Mouse (Mus musculus) midbrain, embryonic 12.5 days (tissue): ENCODE results near the gene Cntnap4. TPM values are rescaled to one million over a fixed set of nuclear protein-coding genes. Genes with fewer than 3 reads are reported as not detected.

Source experiments
- ATAC-seq: fragments of 200-750 bp; cut with Nextera tagmentation; 2 replicates; pipeline ENCODE4 v1.8.0; 2017; ENCODE audit warnings: low read depth, moderate TSS enrichment, moderate library complexity; ENCODE audit not compliant: low FRiP score
- H3K27ac ChIP-seq: fragments of 300-500 bp; sonication (generic); replicated peaks from 2 replicates; pipeline ENCODE4 v1.5.1; 2016; ENCODE audit warnings: mild to moderate bottlenecking
- H3K27me3 ChIP-seq: fragments of 300-500 bp; sonication (generic); 2 replicates; pipeline ENCODE4 v1.6.1; 2016; ENCODE audit warnings: mild to moderate bottlenecking
- H3K36me3 ChIP-seq: fragments of 300-500 bp; sonication (generic); 2 replicates; pipeline ENCODE4 v1.6.1; 2016
- H3K4me1 ChIP-seq: fragments of 300-500 bp; sonication (generic); 2 replicates; pipeline ENCODE4 v1.6.1; 2016
- H3K4me2 ChIP-seq: fragments of 300-500 bp; sonication (generic); replicated peaks from 2 replicates; pipeline ENCODE4 v1.6.1; 2016; ENCODE audit warnings: mild to moderate bottlenecking, moderate library complexity
- H3K4me3 ChIP-seq: fragments of 300-500 bp; sonication (generic); 2 replicates; pipeline ENCODE4 v1.5.1; 2016; ENCODE audit warnings: mild to moderate bottlenecking
- H3K9ac ChIP-seq: fragments of 300-500 bp; sonication (generic); replicated peaks from 2 replicates; pipeline ENCODE4 v1.6.1; 2016; ENCODE audit warnings: mild to moderate bottlenecking, moderate library complexity
- H3K9me3 ChIP-seq: fragments of 300-500 bp; sonication (generic); 2 replicates; pipeline ENCODE4 v1.6.1; 2016; ENCODE audit warnings: mild to moderate bottlenecking
- WGBS: fragments of 180-500 bp; shearing (Covaris S2); methylation state at CpG from one replicate; pipeline ENCODE4 v1.1.7; 2016; 5-methylcytosine and 5-hydroxymethylcytosine counted together
- polyA plus RNA-seq: library from polyadenylated mRNA; unstranded; fragments of >200 nt; fragmentation: Nextera tagmentation; extraction: Ambion mirVana; gene quantifications from 2 replicates; pipeline ENCODE4 v1.2.1, GENCODE M21; 2016

The Cntnap4 gene
- polyA plus RNA-seq, 1 experiment from 2014 or later: 2.2 TPM

DNA sequence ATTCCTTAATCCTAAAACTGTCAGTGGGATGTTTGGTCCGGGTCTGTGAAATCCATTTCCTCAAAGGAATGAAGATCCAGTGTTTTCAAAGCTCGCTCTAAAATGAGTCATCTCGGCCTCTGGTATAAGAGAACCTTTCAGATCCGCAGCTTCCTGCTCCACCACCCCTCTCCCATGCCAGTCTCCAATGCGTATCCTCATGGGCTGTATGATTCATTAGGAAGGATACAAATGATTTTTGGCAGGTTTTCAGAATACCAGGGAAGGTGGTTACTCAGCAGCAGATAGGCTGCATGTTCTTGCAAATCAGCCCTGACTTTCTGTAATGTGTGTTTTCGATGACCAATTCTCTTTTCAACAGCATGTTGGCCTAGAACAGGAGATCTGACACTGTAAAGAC lies 40.3 kb downstream of the Cntnap4 start:
- Histone ChIP-seq H3K4me2 (no peak overlapping the region), H3K36me3 (no peaks in the 10 kb centered on the region), H3K27me3 (no peaks in the 10 kb centered on the region), H3K4me1 (no peaks in the 10 kb centered on the region), H3K4me3 (no peak overlapping the region), H3K9me3 (no peaks in the 10 kb centered on the region), H3K9ac (no peak overlapping the region), H3K27ac (no peak overlapping the region)
- no peak for ATAC-seq
- WGBS: 84% methylated on average over 6 of the region's 6 CpGs

- Histone ChIP-seq H3K27me3 (no peaks in the 10 kb centered on the region), H3K9ac (no peak overlapping the region), H3K4me3 (no peak overlapping the region), H3K4me2 (no peak overlapping the region), H3K36me3 (no peaks in the 10 kb centered on the region), H3K4me1 (no peaks in the 10 kb centered on the region), H3K9me3 (no peaks in the 10 kb centered on the region), H3K27ac (no peak overlapping the region)
- ATAC-seq: no peak
- 95% methylated on average over 7 of the region's 7 CpGs for WGBS
These were observed 58.9 kb downstream of the Cntnap4 start for GRCm38 (mm10) chr8:112628791-112629190.

- no peak for ATAC-seq
- Histone ChIP-seq H3K27ac (no peak overlapping the region), H3K4me3 (no peak overlapping the region), H3K27me3 (no peaks in the 10 kb centered on the region), H3K36me3 (no peaks in the 10 kb centered on the region), H3K4me1 (no peaks in the 10 kb centered on the region), H3K9ac (no peak overlapping the region), H3K9me3 (no peaks in the 10 kb centered on the region), H3K4me2 (no peak overlapping the region)
- WGBS: 90% methylated on average over 4 of the region's 4 CpGs
These were observed 82.8 kb downstream of the Cntnap4 start for GRCm38 (mm10) chr8:112652657-112653056.

DNA sequence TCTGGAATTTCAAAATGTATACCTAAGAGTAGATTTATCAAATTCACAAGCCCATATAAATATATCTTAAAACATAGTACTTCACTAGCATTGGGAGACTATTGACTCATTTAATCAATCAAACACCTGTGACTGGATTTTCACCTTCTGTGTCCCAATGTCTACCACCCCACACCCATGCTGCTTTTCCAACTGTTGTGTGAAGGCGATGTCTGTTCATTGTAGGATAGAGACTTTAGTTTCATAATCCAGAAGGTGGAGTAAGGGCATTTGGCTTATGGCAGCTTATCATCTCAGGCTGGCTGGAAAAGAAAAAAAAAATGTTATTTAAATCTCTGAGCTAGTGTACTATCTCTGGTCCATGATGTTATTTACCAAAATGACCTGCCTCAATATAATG lies 83.4 kb downstream of the Cntnap4 start:
- Histone ChIP-seq H3K9me3 (no peaks in the 10 kb centered on the region), H3K36me3 (no peaks in the 10 kb centered on the region), H3K27me3 (no peaks in the 10 kb centered on the region), H3K27ac (no peak overlapping the region), H3K4me1 (no peaks in the 10 kb centered on the region), H3K4me2 (no peak overlapping the region), H3K4me3 (no peak overlapping the region), H3K9ac (no peak overlapping the region)
- WGBS: 94% methylated on average over 1 of the region's 1 CpGs
- no peak for ATAC-seq

GRCm38 (mm10) chr8:112653994-112654393 lies 84.2 kb downstream of the Cntnap4 start:
- 51% methylated on average over 3 of the region's 3 CpGs for WGBS

DNA sequence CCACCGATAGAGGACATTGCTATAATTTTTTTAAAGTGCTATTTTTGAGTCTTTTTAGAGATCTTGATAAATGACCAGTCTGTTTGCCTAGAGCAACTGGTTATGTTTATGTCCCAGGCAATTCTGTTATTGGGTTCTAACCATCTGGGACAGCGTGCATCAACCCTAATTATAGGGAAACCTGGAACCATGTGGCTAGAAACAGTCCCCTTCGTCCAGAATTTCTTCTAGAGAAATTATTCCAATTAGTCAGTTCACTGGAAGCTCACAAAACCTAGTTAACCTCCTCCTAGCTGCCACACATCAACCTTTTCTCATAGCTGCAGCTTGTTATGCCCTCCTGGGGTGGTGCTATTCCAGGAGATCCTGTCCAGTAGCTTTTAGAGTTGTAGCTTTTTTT lies 94.2 kb downstream of the Cntnap4 start:
- no peaks in the 10 kb centered on the region for H3K36me3 ChIP-seq
- no peaks in the 10 kb centered on the region for H3K27me3 ChIP-seq
- H3K9ac ChIP-seq: no peak overlapping the region
- H3K9me3 ChIP-seq: no peaks in the 10 kb centered on the region
- WGBS: 71% methylated on average over 3 of the region's 3 CpGs
- H3K4me1 ChIP-seq: no peaks in the 10 kb centered on the region
- ATAC-seq: no peak
- H3K4me2 ChIP-seq: no peak overlapping the region
- H3K4me3 ChIP-seq: no peak overlapping the region
- H3K27ac ChIP-seq: no peak overlapping the region

More at GRCm38 (mm10) chr8:112653994-112654393, 84.2 kb downstream of the Cntnap4 start:
- ATAC-seq: no peak
- Histone ChIP-seq H3K9ac (no peak overlapping the region), H3K9me3 (no peaks in the 10 kb centered on the region), H3K4me1 (no peaks in the 10 kb centered on the region), H3K27me3 (no peaks in the 10 kb centered on the region), H3K4me3 (no peak overlapping the region), H3K4me2 (no peak overlapping the region), H3K27ac (no peak overlapping the region), H3K36me3 (no peaks in the 10 kb centered on the region)

GRCm38 (mm10) chr8:112674671-112675070 lies 104.8 kb downstream of the Cntnap4 start:
- H3K4me2 ChIP-seq: no peak overlapping the region

DNA sequence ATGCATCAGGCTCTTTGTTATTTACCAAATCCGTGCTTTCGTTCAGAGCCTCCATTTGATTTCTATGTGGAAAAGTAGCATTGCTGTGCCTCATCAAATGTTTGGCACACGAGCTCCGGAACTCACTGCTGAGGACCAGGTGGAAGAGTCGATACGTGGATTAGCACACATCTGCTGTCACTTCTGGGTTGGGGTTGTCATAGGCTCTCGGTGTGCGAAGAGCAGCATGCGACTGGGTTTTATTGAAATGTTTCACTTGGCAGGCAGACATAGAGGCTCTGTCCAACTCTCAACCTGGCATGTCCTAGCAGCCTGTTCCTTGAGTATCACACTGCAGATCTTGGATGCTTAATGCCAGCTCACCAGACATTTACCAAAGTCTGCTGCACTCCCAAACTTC lies 111.9 kb downstream of the Cntnap4 start:
- 92% methylated on average over 9 of the region's 9 CpGs for WGBS
- H3K27me3 ChIP-seq: no peaks in the 10 kb centered on the region
- no peak overlapping the region for H3K4me3 ChIP-seq
- no peak overlapping the region for H3K27ac ChIP-seq
- H3K9me3 ChIP-seq: no peaks in the 10 kb centered on the region
- no peak overlapping the region for H3K4me2 ChIP-seq
- ATAC-seq: no peak
- no peak overlapping the region for H3K9ac ChIP-seq
- no peaks in the 10 kb centered on the region for H3K4me1 ChIP-seq
- no peaks in the 10 kb centered on the region for H3K36me3 ChIP-seq

More at GRCm38 (mm10) chr8:112674671-112675070, 104.8 kb downstream of the Cntnap4 start:
- Histone ChIP-seq H3K27ac (no peak overlapping the region), H3K9me3 (no peaks in the 10 kb centered on the region), H3K9ac (no peak overlapping the region), H3K4me3 (no peak overlapping the region), H3K4me1 (no peaks in the 10 kb centered on the region), H3K36me3 (no peaks in the 10 kb centered on the region), H3K27me3 (no peaks in the 10 kb centered on the region)
- ATAC-seq: no peak
- whole genome bisulfite sequencing: 72% methylated on average over 1 of the region's 1 CpGs

DNA sequence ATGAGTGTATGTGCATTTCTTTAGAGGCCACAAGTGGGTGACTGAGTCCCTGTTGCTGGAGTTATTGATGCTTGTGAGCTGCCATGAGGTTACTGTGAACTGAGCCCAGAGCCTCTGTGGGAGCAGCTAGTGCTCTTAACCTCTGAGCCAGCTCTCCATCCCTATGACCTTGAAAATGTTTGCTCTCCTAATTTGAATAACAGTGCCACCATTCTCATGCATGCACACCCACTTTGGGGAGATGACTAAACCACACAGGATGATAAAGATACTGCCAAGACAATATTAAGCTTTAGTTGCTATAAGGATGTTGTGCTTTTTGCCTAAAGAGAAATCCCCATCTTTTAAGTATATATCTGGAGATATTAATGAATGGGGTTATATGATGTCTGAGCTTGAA lies 125.9 kb downstream of the Cntnap4 start:
- H3K9me3 ChIP-seq: no peaks in the 10 kb centered on the region
- no peaks in the 10 kb centered on the region for H3K36me3 ChIP-seq
- no peak overlapping the region for H3K4me2 ChIP-seq
- no peak overlapping the region for H3K4me3 ChIP-seq
- H3K27ac ChIP-seq: no peak overlapping the region
- H3K9ac ChIP-seq: no peak overlapping the region
- no peaks in the 10 kb centered on the region for H3K27me3 ChIP-seq
- ATAC-seq: no peak
- no peaks in the 10 kb centered on the region for H3K4me1 ChIP-seq

DNA sequence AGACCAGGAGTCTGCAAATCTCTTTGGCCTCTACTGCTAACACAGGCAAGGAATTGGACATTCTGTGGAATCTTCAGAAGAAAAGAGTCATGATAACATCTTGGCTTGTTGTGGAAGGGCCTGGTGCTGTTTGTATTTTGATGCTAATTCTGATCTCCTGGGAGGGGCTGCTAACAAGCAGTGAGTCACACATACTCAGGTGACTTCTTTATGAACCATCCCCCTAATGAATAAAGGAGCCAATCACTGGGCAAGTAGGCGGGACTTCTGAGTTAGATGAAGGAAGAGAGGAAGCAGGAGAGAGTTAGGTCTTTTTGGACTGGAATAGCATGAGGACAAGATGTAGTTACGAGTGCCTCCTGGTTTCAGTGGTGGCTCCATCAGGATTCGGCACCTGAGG lies 128.3 kb downstream of the Cntnap4 start:
- Histone ChIP-seq H3K27ac (no peak overlapping the region), H3K4me2 (no peak overlapping the region), H3K27me3 (no peaks in the 10 kb centered on the region), H3K9me3 (no peaks in the 10 kb centered on the region), H3K36me3 (no peaks in the 10 kb centered on the region), H3K4me1 (no peaks in the 10 kb centered on the region), H3K9ac (no peak overlapping the region), H3K4me3 (no peak overlapping the region)
- ATAC-seq: no peak
- WGBS: 74% methylated on average over 3 of the region's 3 CpGs

GRCm38 (mm10) chr8:112716982-112717381 lies 147.1 kb downstream of the Cntnap4 start:
- Histone ChIP-seq H3K9ac (no peak overlapping the region), H3K4me2 (no peak overlapping the region), H3K36me3 (no peaks in the 10 kb centered on the region), H3K27ac (no peak overlapping the region), H3K4me1 (no peaks in the 10 kb centered on the region), H3K9me3 (no peaks in the 10 kb centered on the region), H3K4me3 (no peak overlapping the region), H3K27me3 (no peaks in the 10 kb centered on the region)
- 50% methylated on average over 3 of the region's 3 CpGs for WGBS
- ATAC-seq: no peak

GRCm38 (mm10) chr8:112724918-112725317 lies 155.1 kb downstream of the Cntnap4 start:
- no peaks in the 10 kb centered on the region for H3K4me1 ChIP-seq
- H3K9ac ChIP-seq: no peak overlapping the region
- H3K27me3 ChIP-seq: no peaks in the 10 kb centered on the region
- no peak overlapping the region for H3K27ac ChIP-seq
- no peaks in the 10 kb centered on the region for H3K36me3 ChIP-seq
- WGBS: 82% methylated on average over 9 of the region's 9 CpGs
- ATAC-seq: no peak
- H3K4me3 ChIP-seq: no peak overlapping the region
- H3K9me3 ChIP-seq: no peaks in the 10 kb centered on the region
- H3K4me2 ChIP-seq: no peak overlapping the region

GRCm38 (mm10) chr8:112730583-112731432 lies 161.0 kb downstream of the Cntnap4 start:
- 78% methylated on average over 15 of the region's 15 CpGs for WGBS
- H3K4me2 ChIP-seq: no peak overlapping the region
- ATAC-seq: no peak
- H3K9me3 ChIP-seq: no peaks in the 10 kb centered on the region
- no peaks in the 10 kb centered on the region for H3K36me3 ChIP-seq
- no peak overlapping the region for H3K9ac ChIP-seq
- H3K27me3 ChIP-seq: no peaks in the 10 kb centered on the region
- H3K4me3 ChIP-seq: no peak overlapping the region
- H3K4me1 ChIP-seq: no peaks in the 10 kb centered on the region
- no peak overlapping the region for H3K27ac ChIP-seq
